Mouse (Mus musculus) kidney, postnatal 0 days (tissue): Measurements from ENCODE around the gene Tst. TPM values are rescaled to one million over a fixed set of nuclear protein-coding genes. Genes with fewer than 3 reads are reported as not detected.

Experiments
- ATAC-seq: fragments of 200-750 bp; cut with Nextera tagmentation; replicated peaks from 2 replicates; pipeline ENCODE4 v1.8.0; 2017; ENCODE audit warnings: low read depth, moderate number of reproducible peaks, moderate TSS enrichment, moderate library complexity; ENCODE audit not compliant: low FRiP score
- DNase-seq: peaks from one replicate; pipeline ENCODE4 v3.0.0-alpha.2; 2016; ENCODE audit warnings: low spot score
- H3K27ac ChIP-seq: fragments of 300-500 bp; sonication (generic); 2 replicates; pipeline ENCODE4 v1.5.1; 2014; ENCODE audit warnings: mild to moderate bottlenecking
- H3K27me3 ChIP-seq: fragments of 300-500 bp; sonication (generic); 2 replicates; pipeline ENCODE4 v1.6.1; 2014; ENCODE audit warnings: low read length, mixed read lengths; ENCODE audit not compliant: insufficient read depth
- H3K36me3 ChIP-seq: fragments of 300-500 bp; sonication (generic); 2 replicates; pipeline ENCODE4 v1.6.1; 2014; ENCODE audit warnings: low read length, mixed read lengths; ENCODE audit not compliant: insufficient read depth
- H3K4me1 ChIP-seq: fragments of 300-500 bp; sonication (generic); replicated peaks from 2 replicates; pipeline ENCODE4 v1.6.1; 2014; ENCODE audit warnings: antibody characterized with exemption, low read length, mixed read lengths; ENCODE audit not compliant: insufficient read depth
- H3K4me2 ChIP-seq: fragments of 300-500 bp; sonication (generic); 2 replicates; pipeline ENCODE4 v1.6.1; 2014; ENCODE audit warnings: mild to moderate bottlenecking, low read length, moderate library complexity, mixed read lengths
- H3K4me3 ChIP-seq: fragments of 300-500 bp; sonication (generic); replicated peaks from 2 replicates; pipeline ENCODE4 v1.5.1; 2014; ENCODE audit warnings: low read depth, low read length
- H3K9ac ChIP-seq: fragments of 300-500 bp; sonication (generic); 2 replicates; pipeline ENCODE4 v1.6.1; 2014; ENCODE audit warnings: low read depth, low read length
- H3K9me3 ChIP-seq: fragments of 300-500 bp; sonication (generic); replicated peaks from 2 replicates; pipeline ENCODE4 v1.6.1; 2016; ENCODE audit warnings: low read length, inconsistent platforms, mixed read lengths
- CTCF ChIP-seq: IDR thresholded peaks from 2 replicates; pipeline ENCODE4 v1.5.1; 2016; ENCODE audit warnings: antibody characterized with exemption, low read depth, mild to moderate bottlenecking, moderate library complexity
- WGBS: fragments of 180-500 bp; shearing (Covaris S2); extraction: QIAGEN DNeasy Blood & Tissue Kit; methylation state at CpG from one replicate; pipeline ENCODE4 v1.1.7; 2014; 5-methylcytosine and 5-hydroxymethylcytosine counted together
- polyA plus RNA-seq: library from polyadenylated mRNA; unstranded; fragments of >200 nt; fragmentation: Nextera tagmentation; extraction: Ambion mirVana; gene quantifications from 2 replicates; pipeline ENCODE4 v1.2.1, GENCODE M21; 2015

Tst gene
- polyA plus RNA-seq: 128 and 131 TPM in 2 replicates

GRCm38 (mm10) chr15:78405517-78406211 is at the start of gene Tst:
Gene Tst (minus strand): TSS chr15:78405907.
- Histone ChIP-seq H3K4me1 (peaks cover 26% of the 10 kb centered on the region), H3K9me3 (no peaks in the 10 kb centered on the region), H3K27me3 (no peaks in the 10 kb centered on the region), H3K9ac (peak within 1 kb of the TSS; percentile 66), H3K36me3 (no peaks in the 10 kb centered on the region), H3K27ac (peak within 1 kb of the TSS; percentile 97), H3K4me3 (peak within 1 kb of the TSS; percentile 79), H3K4me2 (peak within 1 kb of the TSS; percentile 89)
- WGBS: 2% methylated on average over 34 of the region's 34 CpGs
- ATAC-seq (peak; percentile 81), DNase-seq (peak; percentile 95)
- TF ChIP-seq CTCF: no peak

GRCm38 (mm10) chr15:78455168-78455567 is 49.5 kb upstream of the Tst start:
- H3K36me3 ChIP-seq: no peaks in the 10 kb centered on the region
- TF ChIP-seq CTCF: no peak
- H3K9ac ChIP-seq: no peak overlapping the region
- DNase-seq (no peak), ATAC-seq (no peak)
- no peaks in the 10 kb centered on the region for H3K9me3 ChIP-seq
- no peak overlapping the region for H3K4me3 ChIP-seq
- no peaks in the 10 kb centered on the region for H3K27me3 ChIP-seq
- H3K4me2 ChIP-seq: no peak overlapping the region
- H3K4me1 ChIP-seq: no peaks in the 10 kb centered on the region
- H3K27ac ChIP-seq: no peak overlapping the region
- WGBS: 69% methylated on average over 4 of the region's 4 CpGs

- no peak for TF ChIP-seq CTCF
- H3K27me3 ChIP-seq: no peaks in the 10 kb centered on the region
- ATAC-seq (no peak), DNase-seq (no peak)
- no peaks in the 10 kb centered on the region for H3K36me3 ChIP-seq
- 85% methylated on average over 3 of the region's 3 CpGs for WGBS
- H3K9me3 ChIP-seq: no peaks in the 10 kb centered on the region
- H3K27ac ChIP-seq: no peak overlapping the region
- no peak overlapping the region for H3K4me2 ChIP-seq
- H3K4me1 ChIP-seq: no peaks in the 10 kb centered on the region
- H3K9ac ChIP-seq: no peak overlapping the region
- H3K4me3 ChIP-seq: no peak overlapping the region
Measured at GRCm38 (mm10) chr15:78452929-78453328, 47.2 kb upstream of the Tst start.

- Histone ChIP-seq H3K9me3 (no peaks in the 10 kb centered on the region), H3K4me3 (no peak overlapping the region), H3K4me1 (no peaks in the 10 kb centered on the region), H3K27ac (no peak overlapping the region), H3K36me3 (no peaks in the 10 kb centered on the region), H3K27me3 (no peaks in the 10 kb centered on the region), H3K4me2 (no peak overlapping the region), H3K9ac (no peak overlapping the region)
- DNase-seq: no peak
- ATAC-seq: no peak
- TF ChIP-seq CTCF: no peak
- 68% methylated on average over 2 of the region's 2 CpGs for WGBS
Measured at GRCm38 (mm10) chr15:78451201-78451600, 45.5 kb upstream of the Tst start.

GRCm38 (mm10) chr15:78450419-78450768 is 44.7 kb upstream of the Tst start:
- Histone ChIP-seq H3K4me2 (no peak overlapping the region), H3K4me1 (no peaks in the 10 kb centered on the region), H3K9ac (no peak overlapping the region), H3K9me3 (no peaks in the 10 kb centered on the region), H3K27ac (0 out of 2 replicates have a peak overlapping the region, but pooled peaks have one; percentile 20), H3K4me3 (no peak overlapping the region), H3K36me3 (no peaks in the 10 kb centered on the region), H3K27me3 (no peaks in the 10 kb centered on the region)
- WGBS: 86% methylated on average over 6 of the region's 6 CpGs
- DNase-seq (no peak), ATAC-seq (no peak)
- 0 out of 2 replicates have a peak, but pooled peaks have one; percentile 5 for TF ChIP-seq CTCF

GRCm38 (mm10) chr15:78449694-78450418 is 44.1 kb upstream of the Tst start:
- Histone ChIP-seq H3K36me3 (no peaks in the 10 kb centered on the region), H3K9ac (no peak overlapping the region), H3K4me2 (no peak overlapping the region), H3K27me3 (no peaks in the 10 kb centered on the region), H3K4me1 (no peaks in the 10 kb centered on the region), H3K9me3 (no peaks in the 10 kb centered on the region), H3K27ac (0 out of 2 replicates have a peak overlapping the region, but pooled peaks have one; percentile 20), H3K4me3 (no peak overlapping the region)
- 28% methylated on average over 7 of the region's 7 CpGs for WGBS
- DNase-seq: peak; percentile 49
- TF ChIP-seq CTCF: no peak
- no peak for ATAC-seq
